Mouse (Mus musculus) heart, adult 2 months (tissue): ENCODE measurements around the gene Tagap.

Experiments used
- CTCF ChIP-seq: fragments of 200-600 bp; IDR thresholded peaks from 2 replicates; pipeline ENCODE4 v1.8.1; 2022; ENCODE audit warnings: antibody characterized with exemption, mild to moderate bottlenecking, moderate library complexity
- EP300 ChIP-seq: fragments of 200-500 bp; IDR thresholded peaks from 2 replicates; pipeline ENCODE4 v1.6.1; 2011; ENCODE audit warnings: low read depth, low read length, control low read depth; ENCODE audit not compliant: insufficient read depth
- POLR2A ChIP-seq: fragments of 200-500 bp; IDR thresholded peaks from 2 replicates; pipeline ENCODE4 v1.6.1; 2011; ENCODE audit warnings: mild to moderate bottlenecking, low read depth, low read length, control low read depth; ENCODE audit not compliant: insufficient read depth

GRCm38 (mm10) chr17:7924185-7924725, 1.5 kb upstream of the Tagap start:
- no peak for TF ChIP-seq CTCF
- TF ChIP-seq EP300: no peak
- no peak for TF ChIP-seq POLR2A
